8 mouse cellular contexts compared by ENCODE assay signal in genomic region chr11:50430277-50431133, GRCm38 (mm10). TPM values are rescaled to one million over a fixed set of nuclear protein-coding genes. Genes with fewer than 3 reads are reported as not detected.
A peak's percentile ranks its signal among the peaks of the same experiment; 100 is the strongest.
DNase-seq lines count a peak whose midpoint lies in the region; ATAC-seq lines count a peak whose summit lies in the region.

TSS of gene Rufy1 (minus strand) at chr11:50431125.

- DNase-seq in adrenal gland, adult 8-10 months = peak; percentile 67
- DNase-seq in embryo, embryonic 9.5 days (ENCODE audit: extremely low spot score) = peak; percentile 86
- no peak for DNase-seq in gonadal fat pad, adult 2 months (ENCODE audit: low read depth)
- DNase-seq in left cerebral cortex, postnatal 36 days (ENCODE audit: low spot score in 2 of 2) = peak; percentile 87
- DNase-seq in midbrain, embryonic 10.5 days (ENCODE audit: low spot score) = peak; percentile 88
- DNase-seq in right cerebral cortex, postnatal 36 days (ENCODE audit: low spot score in 2 of 2) = peak; percentile 54 to 69
- peak; percentile 81 to 87 for DNase-seq in urinary bladder, postnatal 4 days (ENCODE audit: low spot score in 2 of 2)

- peak; percentile 90 for ATAC-seq in intestine, embryonic 16.5 days

- H3K27me3 ChIP-seq in intestine, embryonic 16.5 days (replicated peaks; ENCODE audit: control insufficient read depth, insufficient read depth, low read length) = no peaks in the 10 kb centered on the region
- peaks cover 18% of the 10 kb centered on the region for H3K27me3 ChIP-seq in midbrain, embryonic 10.5 days (ENCODE audit: low read depth, poor library complexity, severe bottlenecking)

- peak within 1 kb of the TSS; percentile 92 for H3K27ac ChIP-seq in intestine, embryonic 16.5 days (ENCODE audit: low read length)
- peak within 1 kb of the TSS; percentile 98 for H3K27ac ChIP-seq in midbrain, embryonic 10.5 days (replicated peaks)

- intact Hi-C loops in left cerebral cortex, postnatal 36 days (cut with DNase I) = no loop called here

- no peaks in the 10 kb centered on the region for H3K9me3 ChIP-seq in intestine, embryonic 16.5 days (ENCODE audit: control insufficient read depth, low read length)
- H3K9me3 ChIP-seq in midbrain, embryonic 10.5 days (replicated peaks) = no peaks in the 10 kb centered on the region

- no peaks in the 10 kb centered on the region for H3K36me3 ChIP-seq in intestine, embryonic 16.5 days (ENCODE audit: control insufficient read depth, insufficient read depth, low read length)
- H3K36me3 ChIP-seq in midbrain, embryonic 10.5 days = no peaks in the 10 kb centered on the region

- peak within 1 kb of the TSS; percentile 91 for H3K4me3 ChIP-seq in intestine, embryonic 16.5 days (ENCODE audit: low read length)
- peak within 1 kb of the TSS; percentile 82 for H3K4me3 ChIP-seq in midbrain, embryonic 10.5 days

- H3K4me1 ChIP-seq in intestine, embryonic 16.5 days (ENCODE audit: control insufficient read depth, insufficient read depth, low read length) = 0 out of 2 replicates have a peak, but pooled peaks cover 4% of the 10 kb centered on the region
- H3K4me1 ChIP-seq in midbrain, embryonic 10.5 days = peaks cover 16% of the 10 kb centered on the region

- WGBS in intestine, embryonic 16.5 days = under 1% methylated on average over 90 of the region's 90 CpGs
- WGBS in midbrain, embryonic 10.5 days = under 1% methylated on average over 90 of the region's 90 CpGs

- H3K9ac ChIP-seq in intestine, embryonic 16.5 days (ENCODE audit: low read depth, low read length) = peak within 1 kb of the TSS; percentile 86

- peak within 1 kb of the TSS; percentile 80 for H3K4me2 ChIP-seq in intestine, embryonic 16.5 days (ENCODE audit: low read depth, low read length)

RNA-seq across cellular contexts. Expression of gene Rufy1, which starts in this region (rescaled TPM):
- 10 to 100 TPM; 41.9 to 56.9 (median 49.4) TPM for total RNA-seq in adrenal gland, adult 8-10 months (2022)
- 25.9 and 27.8 TPM in 2 replicates for polyA plus RNA-seq in gonadal fat pad, adult 2 months (2012; rRNA removed)
- 19.5 and 20.2 TPM in 2 replicates for polyA plus RNA-seq in intestine, embryonic 16.5 days (2015; fragmentation: Nextera tagmentation; extraction: Ambion mirVana)
- 10 to 100 TPM; 27.8 to 28.7 TPM for total RNA-seq in left cerebral cortex, postnatal 36 days (2021)
- 21.1 and 22.3 TPM in 2 replicates for polyA plus RNA-seq in midbrain, embryonic 10.5 days (2016; fragmentation: Nextera tagmentation; extraction: Ambion mirVana)
